Mouse (Mus musculus) liver, adult 2 months (tissue): ENCODE results near the gene Ldhc. TPM values are rescaled to one million over a fixed set of nuclear protein-coding genes. Genes with fewer than 3 reads are reported as not detected.

ENCODE experiments used
- DNase-seq: peaks from one replicate; pipeline ENCODE4 v3.0.0-alpha.2; 2011; ENCODE audit warnings: low read depth, low spot score; ENCODE audit errors: extremely low read depth
- H3K27ac ChIP-seq: fragments of 200-500 bp; replicated peaks from 2 replicates; pipeline ENCODE4 v1.5.1; 2012; ENCODE audit warnings: low read depth, mild to moderate bottlenecking, control low read depth, inconsistent platforms, low read length; ENCODE audit not compliant: insufficient read depth
- H3K27me3 ChIP-seq: fragments of 200-500 bp; 2 replicates; pipeline ENCODE4 v1.6.1; 2012; ENCODE audit warnings: mild to moderate bottlenecking, moderate library complexity, low read length, inconsistent platforms; ENCODE audit not compliant: control insufficient read depth, insufficient read depth
- H3K36me3 ChIP-seq: fragments of 200-500 bp; 2 replicates; pipeline ENCODE4 v1.6.1; 2012; ENCODE audit warnings: low read length, inconsistent platforms; ENCODE audit not compliant: control insufficient read depth, insufficient read depth
- H3K4me1 ChIP-seq: fragments of 200-500 bp; 2 replicates; pipeline ENCODE4 v1.6.1; 2011; ENCODE audit warnings: low read length; ENCODE audit not compliant: control insufficient read depth, insufficient read depth
- H3K4me3 ChIP-seq: fragments of 200-500 bp; 2 replicates; pipeline ENCODE4 v1.5.1; 2011; ENCODE audit warnings: low read depth, mild to moderate bottlenecking, control low read depth, low read length, moderate library complexity; ENCODE audit not compliant: insufficient read depth
- H3K79me2 ChIP-seq: fragments of 200-500 bp; 2 replicates; pipeline ENCODE4 v1.6.1; 2012; ENCODE audit warnings: inconsistent platforms, mild to moderate bottlenecking, low read length, moderate library complexity; ENCODE audit not compliant: control insufficient read depth, insufficient read depth
- H3K9ac ChIP-seq: fragments of 200-500 bp; 2 replicates; pipeline ENCODE4 v1.6.1; 2012; ENCODE audit warnings: low read depth, mild to moderate bottlenecking, control low read depth, inconsistent platforms, low read length
- CTCF ChIP-seq: fragments of 200-500 bp; IDR thresholded peaks from 2 replicates; pipeline ENCODE4 v1.5.1; 2011; ENCODE audit warnings: low read depth, low read length, control low read depth
- POLR2A ChIP-seq: fragments of 200-500 bp; IDR thresholded peaks from 2 replicates; pipeline ENCODE4 v1.6.1; 2011; ENCODE audit warnings: low read length, control low read depth; ENCODE audit not compliant: insufficient read depth; ENCODE audit errors: extremely low read depth
- WGBS: fragments of 180-500 bp; shearing (Covaris S2); methylation state at CpG from one replicate; pipeline ENCODE4 v1.1.7; 2018; 5-methylcytosine and 5-hydroxymethylcytosine counted together
- polyA plus RNA-seq: library from polyadenylated mRNA; depleted of rRNA; stranded (reverse); fragments of >200 nt; gene quantifications from 2 replicates; pipeline ENCODE4 v1.2.3, GENCODE M21; 2012; rRNA removed
- total RNA-seq: library from RNA; depleted of rRNA; stranded (reverse); fragments of >200 nt; gene quantifications from 2 replicates; pipeline ENCODE4 v1.2.3, GENCODE M21; 2014; rRNA removed

The Ldhc gene
- total and polyA plus RNA-seq, 2 experiments: not detected

DNA sequence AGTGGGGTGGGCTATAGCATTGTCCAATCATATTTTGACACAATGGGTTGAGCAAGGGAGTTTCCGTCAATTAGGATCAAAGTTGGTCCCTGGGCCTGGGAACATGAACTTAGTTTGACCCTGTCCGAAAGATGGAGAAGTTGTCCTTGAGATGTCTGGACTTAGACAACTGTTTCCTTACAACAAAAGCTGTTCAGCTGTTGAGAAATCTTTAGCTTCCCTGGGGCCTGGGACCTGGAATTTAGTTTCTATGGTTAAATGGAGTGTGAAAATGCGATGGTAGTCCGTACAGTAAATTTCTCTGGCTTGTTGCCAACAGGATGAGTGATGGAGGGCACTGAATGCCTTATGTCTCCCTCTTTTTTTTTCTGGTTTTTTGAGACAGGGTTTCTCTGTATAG, 61.1 kb downstream of the Ldhc start:
- Histone ChIP-seq H3K36me3 (no peaks in the 10 kb centered on the region), H3K27me3 (no peaks in the 10 kb centered on the region), H3K4me1 (peaks cover 4% of the 10 kb centered on the region; the same call in 1 of the 2 replicates), H3K4me3 (no peak overlapping the region), H3K27ac (no peak overlapping the region), H3K79me2 (peaks cover 10% of the 10 kb centered on the region; the same call in 1 of the 2 replicates), H3K9ac (no peak overlapping the region)
- TF ChIP-seq CTCF: no peak
- no peak for TF ChIP-seq POLR2A
- 69% methylated on average over 4 of the region's 4 CpGs for WGBS
- no peak for DNase-seq

Other genes with a start within 250 kb of the Ldhc start
- gene Sergef, start 221.4 kb upstream of the Ldhc start, total RNA-seq: 4.9 and 6.6 TPM in 2 replicates
- gene Sergef, start 221.4 kb upstream of the Ldhc start, polyA plus RNA-seq: 5.4 and 7.5 TPM in 2 replicates
- not detected in 2 replicates for gene Tph1, start 188.7 kb upstream of the Ldhc start, total RNA-seq
- not detected in 2 replicates for gene Tph1, start 188.7 kb upstream of the Ldhc start, polyA plus RNA-seq
- gene Saal1, start 150.5 kb upstream of the Ldhc start, total RNA-seq: 2.8 and 2.9 TPM in 2 replicates
- gene Saal1, start 150.5 kb upstream of the Ldhc start, polyA plus RNA-seq: 2.5 and 2.7 TPM in 2 replicates
- gene Saa3, start 145.5 kb upstream of the Ldhc start, total RNA-seq: 7.8 and 10.1 TPM in 2 replicates
- gene Saa3, start 145.5 kb upstream of the Ldhc start, polyA plus RNA-seq: 3.5 and 3.8 TPM in 2 replicates
- gene Saa4, start 128.6 kb upstream of the Ldhc start, total RNA-seq: 74.2 and 103 TPM in 2 replicates
- gene Saa4, start 128.6 kb upstream of the Ldhc start, polyA plus RNA-seq: 80.9 and 90.4 TPM in 2 replicates
- 18.9 and 23.7 TPM in 2 replicates for gene Saa1, start 118.2 kb upstream of the Ldhc start, total RNA-seq
- gene Saa1, start 118.2 kb upstream of the Ldhc start, polyA plus RNA-seq: 22.0 and 30.0 TPM in 2 replicates
- 16.0 and 25.5 TPM in 2 replicates for gene Saa2, start 109.4 kb upstream of the Ldhc start, total RNA-seq
- 12.5 and 13.3 TPM in 2 replicates for gene Saa2, start 109.4 kb upstream of the Ldhc start, polyA plus RNA-seq
- 11.3 and 11.8 TPM in 2 replicates for gene Hps5, start 65.1 kb upstream of the Ldhc start, total RNA-seq
- 7.3 and 9.0 TPM in 2 replicates for gene Hps5, start 65.1 kb upstream of the Ldhc start, polyA plus RNA-seq
- gene Gtf2h1, start 65.1 kb upstream of the Ldhc start, total RNA-seq: 30.9 and 33.2 TPM in 2 replicates
- 6.3 and 6.7 TPM in 2 replicates for gene Gtf2h1, start 65.1 kb upstream of the Ldhc start, polyA plus RNA-seq
- gene Ldha, start 19.7 kb upstream of the Ldhc start, total RNA-seq: 442 and 520 TPM in 2 replicates
- gene Ldha, start 19.7 kb upstream of the Ldhc start, polyA plus RNA-seq: 594 and 718 TPM in 2 replicates
- 19.5 and 20.3 TPM in 2 replicates for gene Tsg101, start 58.8 kb downstream of the Ldhc start, total RNA-seq
- gene Tsg101, start 58.8 kb downstream of the Ldhc start, polyA plus RNA-seq: 33.4 and 43.6 TPM in 2 replicates
- gene Uevld, start 97.3 kb downstream of the Ldhc start, total RNA-seq: 9.8 and 10.2 TPM in 2 replicates
- 2.7 and 3.0 TPM in 2 replicates for gene Uevld, start 97.3 kb downstream of the Ldhc start, polyA plus RNA-seq
- not detected in 2 replicates for gene Gm9999, start 122.4 kb downstream of the Ldhc start, total RNA-seq
- gene Gm9999, start 122.4 kb downstream of the Ldhc start, polyA plus RNA-seq: not detected in 2 replicates
- gene Spty2d1, start 147.2 kb downstream of the Ldhc start, total RNA-seq: 7.5 and 7.6 TPM in 2 replicates
- 2.9 and 3.2 TPM in 2 replicates for gene Spty2d1, start 147.2 kb downstream of the Ldhc start, polyA plus RNA-seq
- gene Tmem86a, start 189.4 kb downstream of the Ldhc start, total RNA-seq: 5.7 and 7.0 TPM in 2 replicates
- 9.1 and 16.1 TPM in 2 replicates for gene Tmem86a, start 189.4 kb downstream of the Ldhc start, polyA plus RNA-seq